Mouse (Mus musculus) limb, embryonic 11.5 days (tissue): ENCODE data around the gene Ak2. TPM values are rescaled to one million over a fixed set of nuclear protein-coding genes. Genes with fewer than 3 reads are reported as not detected.

Experiments
- ATAC-seq: fragments of 200-750 bp; cut with Nextera tagmentation; 2 replicates; pipeline ENCODE4 v1.8.0; 2017; ENCODE audit warnings: low read depth; ENCODE audit not compliant: insufficient number of reproducible peaks, low FRiP score, low TSS enrichment
- DNase-seq: peaks from one replicate; pipeline ENCODE4 v3.0.0-alpha.2; 2015; ENCODE audit warnings: low spot score
- H3K27ac ChIP-seq: fragments of 300-500 bp; sonication (generic); replicated peaks from 2 replicates; pipeline ENCODE4 v1.5.1; 2014; ENCODE audit warnings: low read depth, mild to moderate bottlenecking, low read length
- H3K27me3 ChIP-seq: fragments of 300-500 bp; sonication (generic); 2 replicates; pipeline ENCODE4 v1.6.1; 2014; ENCODE audit warnings: mild to moderate bottlenecking, low read length, mixed read lengths; ENCODE audit not compliant: control insufficient read depth, insufficient read depth
- H3K36me3 ChIP-seq: fragments of 300-500 bp; sonication (generic); 2 replicates; pipeline ENCODE4 v1.6.1; 2014; ENCODE audit warnings: mild to moderate bottlenecking, low read length, moderate library complexity, mixed read lengths; ENCODE audit not compliant: control insufficient read depth, insufficient read depth
- H3K4me1 ChIP-seq: fragments of 300-500 bp; sonication (generic); 2 replicates; pipeline ENCODE4 v1.6.1; 2014; ENCODE audit warnings: low read length, mixed read lengths; ENCODE audit not compliant: control insufficient read depth, insufficient read depth
- H3K4me2 ChIP-seq: fragments of 300-500 bp; sonication (generic); 2 replicates; pipeline ENCODE4 v1.6.1; 2014; ENCODE audit warnings: low read depth, mild to moderate bottlenecking, moderate library complexity; ENCODE audit not compliant: severe bottlenecking
- H3K4me3 ChIP-seq: fragments of 300-500 bp; sonication (generic); 2 replicates; pipeline ENCODE4 v1.5.1; 2014; ENCODE audit warnings: low read depth, low read length
- H3K9ac ChIP-seq: fragments of 300-500 bp; sonication (generic); 2 replicates; pipeline ENCODE4 v1.6.1; 2014; ENCODE audit warnings: mild to moderate bottlenecking, low read length
- H3K9me3 ChIP-seq: fragments of 300-500 bp; sonication (generic); 2 replicates; pipeline ENCODE4 v1.6.1; 2016; ENCODE audit warnings: low read length; ENCODE audit not compliant: control insufficient read depth
- WGBS: fragments of 180-500 bp; shearing (Covaris S2); extraction: QIAGEN DNeasy Blood & Tissue Kit; methylation state at CpG from one replicate; pipeline ENCODE4 v1.1.7; 2014; 5-methylcytosine and 5-hydroxymethylcytosine counted together
- polyA plus RNA-seq: library from polyadenylated mRNA; unstranded; fragments of >200 nt; fragmentation: Nextera tagmentation; extraction: Ambion mirVana; gene quantifications from 2 replicates; pipeline ENCODE4 v1.2.1, GENCODE M21; 2014

Gene Ak2
- polyA plus RNA-seq, 1 experiment from 2014 or later: 176 TPM

- DNase-seq: peak; percentile 67
- H3K27me3 ChIP-seq: no peaks in the 10 kb centered on the region
- H3K9ac ChIP-seq: no peak overlapping the region
- peaks cover 7% of the 10 kb centered on the region for H3K4me1 ChIP-seq
- 49% methylated on average over 11 of the region's 11 CpGs for WGBS
- H3K4me3 ChIP-seq: no peak overlapping the region
- no peak overlapping the region for H3K27ac ChIP-seq
- no peak; the same call in 1 of the 2 replicates for ATAC-seq
- no peaks in the 10 kb centered on the region for H3K36me3 ChIP-seq
- no peaks in the 10 kb centered on the region for H3K9me3 ChIP-seq
- H3K4me2 ChIP-seq: no peak overlapping the region
Observed at GRCm38 (mm10) chr4:128957155-128957911, 34.4 kb upstream of the Ak2 start.

- H3K4me3 ChIP-seq: no peak overlapping the region
- H3K9ac ChIP-seq: no peak overlapping the region
- H3K9me3 ChIP-seq: no peaks in the 10 kb centered on the region
- ATAC-seq: no peak
- no peaks in the 10 kb centered on the region for H3K36me3 ChIP-seq
- WGBS: 90% methylated on average over 11 of the region's 11 CpGs
- H3K4me1 ChIP-seq: peaks cover 7% of the 10 kb centered on the region
- no peak for DNase-seq
- no peak overlapping the region for H3K27ac ChIP-seq
- H3K4me2 ChIP-seq: no peak overlapping the region
- no peaks in the 10 kb centered on the region for H3K27me3 ChIP-seq
Observed at GRCm38 (mm10) chr4:128958156-128958555, 33.6 kb upstream of the Ak2 start.

DNA sequence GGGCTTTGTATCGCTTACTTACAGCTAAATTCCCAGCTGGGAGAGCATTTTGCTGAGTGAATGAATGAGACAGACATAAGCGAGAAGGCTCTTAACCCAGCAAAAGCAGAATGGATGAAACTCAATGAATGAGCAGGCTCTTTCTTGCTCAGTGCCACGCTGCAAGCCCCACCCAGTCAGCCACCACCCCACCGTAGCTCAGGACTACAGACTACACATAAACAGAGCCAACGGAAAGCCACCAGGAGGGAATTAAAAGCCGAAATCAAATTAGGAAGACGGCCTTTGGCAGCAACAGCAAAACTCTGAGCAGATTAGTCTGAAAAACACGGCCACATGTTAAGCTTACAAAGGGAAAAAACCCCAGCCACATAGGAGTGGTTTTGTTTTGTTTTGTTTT is 32.9 kb upstream of the Ak2 start:
- no peak overlapping the region for H3K27ac ChIP-seq
- H3K4me2 ChIP-seq: no peak overlapping the region
- H3K4me1 ChIP-seq: peaks cover 7% of the 10 kb centered on the region
- H3K9ac ChIP-seq: no peak overlapping the region
- H3K9me3 ChIP-seq: no peaks in the 10 kb centered on the region
- H3K36me3 ChIP-seq: no peaks in the 10 kb centered on the region
- WGBS: 60% methylated on average over 8 of the region's 8 CpGs
- no peak overlapping the region for H3K4me3 ChIP-seq
- ATAC-seq: no peak
- no peaks in the 10 kb centered on the region for H3K27me3 ChIP-seq
- DNase-seq: no peak

DNA sequence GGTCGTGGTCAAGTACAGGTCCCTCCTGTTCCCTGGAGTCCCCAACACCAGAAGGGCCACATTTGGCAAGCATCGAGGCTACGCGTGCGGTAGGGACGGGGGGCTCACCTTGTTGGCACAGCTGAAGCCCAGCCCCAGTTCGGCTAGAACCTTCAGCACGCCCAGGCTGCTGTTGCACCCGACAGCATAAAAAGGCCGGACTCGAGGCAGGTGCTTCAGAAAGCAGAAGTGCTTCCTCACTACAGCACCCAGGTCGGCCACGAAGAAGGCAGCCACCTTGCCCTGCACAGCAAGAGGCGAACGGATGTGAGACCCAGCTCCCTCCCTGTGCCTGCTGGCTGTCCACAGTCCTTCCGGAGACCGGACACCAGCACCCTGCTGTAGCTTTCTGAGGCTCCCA is 32.1 kb upstream of the Ak2 start:
- Histone ChIP-seq H3K27ac (no peak overlapping the region), H3K4me3 (no peak overlapping the region), H3K9me3 (no peaks in the 10 kb centered on the region), H3K9ac (no peak overlapping the region), H3K4me2 (no peak overlapping the region), H3K27me3 (no peaks in the 10 kb centered on the region), H3K4me1 (peaks cover 7% of the 10 kb centered on the region), H3K36me3 (no peaks in the 10 kb centered on the region)
- no peak for DNase-seq
- ATAC-seq: no peak
- WGBS: 86% methylated on average over 17 of the region's 17 CpGs

- Histone ChIP-seq H3K36me3 (no peaks in the 10 kb centered on the region), H3K4me2 (peak overlapping the region; percentile 93), H3K27ac (no peak overlapping the region), H3K9me3 (no peaks in the 10 kb centered on the region), H3K9ac (peak overlapping the region; percentile 78), H3K4me1 (peaks cover 7% of the 10 kb centered on the region), H3K27me3 (no peaks in the 10 kb centered on the region), H3K4me3 (peak overlapping the region; percentile 76)
- ATAC-seq: no peak
- 5% methylated on average over 16 of the region's 16 CpGs for WGBS
- peak; percentile 38 for DNase-seq
Observed at GRCm38 (mm10) chr4:128961301-128962028, 30.3 kb upstream of the Ak2 start.

DNA sequence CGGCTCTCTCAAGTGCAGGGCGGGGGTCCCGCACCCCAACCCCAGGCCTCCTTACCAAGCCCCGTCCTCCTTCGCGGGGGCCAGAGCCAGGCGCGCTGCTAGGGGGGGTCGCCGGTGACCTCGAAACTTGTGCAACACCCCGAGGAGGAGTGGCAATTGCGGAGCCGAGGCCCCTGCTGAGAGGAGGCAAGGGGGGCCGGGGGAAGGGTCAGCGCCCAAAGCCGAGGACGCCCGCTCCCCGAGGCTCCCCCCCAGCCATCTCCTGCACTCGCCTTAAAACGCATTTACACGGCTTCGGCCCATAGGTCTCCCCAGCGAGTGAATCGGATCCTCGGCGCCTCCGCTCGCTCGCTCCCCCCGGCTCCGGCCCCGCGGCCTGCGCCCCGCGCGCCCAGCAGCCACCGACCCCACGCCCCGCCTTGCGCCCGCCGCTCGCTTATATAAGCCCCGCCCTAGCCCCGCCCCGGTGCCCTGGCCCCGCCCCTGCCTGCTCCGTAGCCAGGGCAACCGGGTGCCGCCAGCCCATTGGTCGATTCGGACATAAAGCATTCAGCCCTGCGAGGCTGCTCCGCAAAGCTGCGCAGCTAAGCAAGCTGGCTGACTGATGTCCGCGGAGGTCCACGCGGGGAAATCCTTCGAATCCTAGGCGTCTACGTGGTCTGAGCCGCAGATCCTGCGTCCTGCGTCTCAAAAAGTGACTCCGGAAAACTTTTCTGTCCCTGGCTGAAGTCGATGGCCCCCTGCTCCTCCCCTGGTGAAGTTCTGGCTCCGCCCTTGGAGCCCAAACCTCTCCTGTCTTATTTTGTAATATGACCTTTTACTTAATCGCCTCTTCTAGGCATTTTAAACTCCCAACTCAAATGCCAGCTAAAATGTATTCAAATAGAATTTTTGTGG is 29.5 kb upstream of the Ak2 start, which contains the start of gene Azin2:
Gene Azin2, minus strand, starts transcription at position 414 of the 897 bp plus-strand sequence.
- H3K4me3 ChIP-seq: peak within 1 kb of the TSS; percentile 76
- H3K27ac ChIP-seq: no peak within 1 kb of the TSS
- peak within 1 kb of the TSS; percentile 78 for H3K9ac ChIP-seq
- peak; percentile 99 for DNase-seq
- WGBS: 1% methylated on average over 71 of the region's 72 CpGs
- H3K27me3 ChIP-seq: no peaks in the 10 kb centered on the region
- H3K36me3 ChIP-seq: no peaks in the 10 kb centered on the region
- H3K4me1 ChIP-seq: peaks cover 7% of the 10 kb centered on the region
- H3K9me3 ChIP-seq: no peaks in the 10 kb centered on the region
- peak; percentile 93 for ATAC-seq
- peak within 1 kb of the TSS; percentile 93 for H3K4me2 ChIP-seq

GRCm38 (mm10) chr4:128962926-128963290 is 28.9 kb upstream of the Ak2 start:
- ATAC-seq (no peak), DNase-seq (no peak)
- WGBS: 11% methylated on average over 9 of the region's 9 CpGs
- Histone ChIP-seq H3K4me3 (peak overlapping the region; percentile 76), H3K4me1 (peaks cover 7% of the 10 kb centered on the region), H3K4me2 (peak overlapping the region; percentile 93), H3K9me3 (no peaks in the 10 kb centered on the region), H3K36me3 (no peaks in the 10 kb centered on the region), H3K27me3 (no peaks in the 10 kb centered on the region), H3K9ac (peak overlapping the region; percentile 78), H3K27ac (no peak overlapping the region)

DNA sequence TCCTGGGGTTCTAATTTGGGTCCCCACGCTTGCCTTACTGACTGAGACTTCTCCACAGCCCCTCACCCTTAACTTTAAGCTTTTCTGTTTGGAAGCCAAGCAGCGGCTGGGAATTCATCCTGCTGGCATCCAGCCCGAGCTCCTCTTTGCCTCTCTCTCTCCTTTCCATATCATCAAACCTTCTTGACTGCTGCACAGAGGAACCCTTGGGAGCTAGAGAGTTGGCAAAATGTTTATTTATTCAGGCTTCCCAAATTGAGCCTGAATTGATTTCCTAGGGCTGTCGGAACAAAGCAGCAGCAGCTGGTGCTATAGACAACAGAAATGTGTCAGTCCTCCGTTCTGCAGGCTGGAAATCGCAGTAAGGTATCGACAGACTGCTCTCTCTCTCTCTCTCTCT is 25.0 kb upstream of the Ak2 start:
- no peak overlapping the region for H3K9ac ChIP-seq
- H3K27ac ChIP-seq: no peak overlapping the region
- no peaks in the 10 kb centered on the region for H3K27me3 ChIP-seq
- no peaks in the 10 kb centered on the region for H3K36me3 ChIP-seq
- no peak overlapping the region for H3K4me3 ChIP-seq
- no peak overlapping the region for H3K4me2 ChIP-seq
- H3K4me1 ChIP-seq: no peaks in the 10 kb centered on the region
- DNase-seq: no peak
- 46% methylated on average over 7 of the region's 7 CpGs for WGBS
- no peak for ATAC-seq
- no peaks in the 10 kb centered on the region for H3K9me3 ChIP-seq
